Mouse (Mus musculus): ENCODE measurements around the gene 2810021J22Rik.

- TF ChIP-seq CTCF (IDR thresholded peaks at IDR 0.05; ENCODE audit: low read depth, low read length) = no peak
- no peak for TF ChIP-seq POLR2A (IDR thresholded peaks at IDR 0.05; ENCODE audit: borderline replicate concordance, low read depth, low read length)
These were observed 17.3 kb upstream of the 2810021J22Rik start for GRCm38 (mm10) chr11:58849731-58850130.
